Mouse (Mus musculus) kidney, postnatal 14 days (tissue): ENCODE measurements at regions not wholly inside any gene's neighbourhood (a gene's known extent, or its start where the extent isn't known, plus 50 kb on each side); places are given as distances from the start of the nearest gene placed in this dataset.

ENCODE experiments used
- DNase-seq: peaks from one replicate; pipeline ENCODE4 v3.0.0; 2022; ENCODE audit warnings: mixed read lengths

- DNase-seq, result peak; percentile 16
Observed at GRCm38 (mm10) chr6:36004701-36005100, 383.2 kb upstream of the Chrm2 start.

GRCm38 (mm10) chr6:36002090-36002489 is 385.8 kb upstream of the Chrm2 start:
- DNase-seq, result no peak

GRCm38 (mm10) chr6:35988891-35989290 is 399.0 kb upstream of the Chrm2 start:
- DNase-seq, result no peak

- no peak for DNase-seq
Observed at GRCm38 (mm10) chr6:35940071-35940470, 400.4 kb upstream of the Mtpn start.

- DNase-seq, result no peak
Observed at GRCm38 (mm10) chr6:35924189-35924588, 384.5 kb upstream of the Mtpn start.

- no peak for DNase-seq
Observed at GRCm38 (mm10) chr6:35897990-35898389, 358.3 kb upstream of the Mtpn start.

GRCm38 (mm10) chr6:35895692-35896091 is 356.0 kb upstream of the Mtpn start:
- no peak for DNase-seq

GRCm38 (mm10) chr6:35874671-35875070 is 335.0 kb upstream of the Mtpn start:
- no peak for DNase-seq

- DNase-seq, result no peak
Observed at GRCm38 (mm10) chr6:35871388-35871787, 331.7 kb upstream of the Mtpn start.

GRCm38 (mm10) chr6:35864218-35864617 is 324.5 kb upstream of the Mtpn start:
- DNase-seq, result no peak

- no peak for DNase-seq
Observed at GRCm38 (mm10) chr6:35853993-35854392, 314.3 kb upstream of the Mtpn start.

- DNase-seq, result no peak
Observed at GRCm38 (mm10) chr6:35816657-35817056, 277.0 kb upstream of the Mtpn start.

- no peak for DNase-seq
Observed at GRCm38 (mm10) chr6:35814476-35814875, 274.8 kb upstream of the Mtpn start.

- no peak for DNase-seq
Observed at GRCm38 (mm10) chr6:35805738-35806137, 266.1 kb upstream of the Mtpn start.

GRCm38 (mm10) chr6:35804041-35804440 is 264.4 kb upstream of the Mtpn start:
- no peak for DNase-seq

- no peak for DNase-seq
Observed at GRCm38 (mm10) chr6:35779706-35780105, 240.0 kb upstream of the Mtpn start.

GRCm38 (mm10) chr6:35770907-35771306 is 231.2 kb upstream of the Mtpn start:
- no peak for DNase-seq

GRCm38 (mm10) chr6:35759606-35760246 is 220.0 kb upstream of the Mtpn start:
- DNase-seq, result no peak

GRCm38 (mm10) chr6:35746034-35746433 is 206.3 kb upstream of the Mtpn start:
- DNase-seq, result no peak

GRCm38 (mm10) chr6:35705587-35705986 is 165.9 kb upstream of the Mtpn start:
- no peak for DNase-seq

- no peak for DNase-seq
Observed at GRCm38 (mm10) chr6:35667062-35667461, 127.4 kb upstream of the Mtpn start.

- no peak for DNase-seq
Observed at GRCm38 (mm10) chr6:35651401-35651800, 111.7 kb upstream of the Mtpn start.

GRCm38 (mm10) chr6:35645210-35645609 is 105.5 kb upstream of the Mtpn start:
- DNase-seq, result no peak

- DNase-seq, result peak; percentile 5
Observed at GRCm38 (mm10) chr6:35640672-35641071, 101.0 kb upstream of the Mtpn start.

- DNase-seq, result no peak
Observed at GRCm38 (mm10) chr6:35608336-35608735, 68.6 kb upstream of the Mtpn start.
